Mouse (Mus musculus): ENCODE data around the gene Mitd1. TPM values are rescaled to one million over a fixed set of nuclear protein-coding genes. Genes with fewer than 3 reads are reported as not detected.

Mitd1 gene
- total RNA-seq, 2 experiments from 2014 or later: 2.2 to 2.5 TPM

DNA sequence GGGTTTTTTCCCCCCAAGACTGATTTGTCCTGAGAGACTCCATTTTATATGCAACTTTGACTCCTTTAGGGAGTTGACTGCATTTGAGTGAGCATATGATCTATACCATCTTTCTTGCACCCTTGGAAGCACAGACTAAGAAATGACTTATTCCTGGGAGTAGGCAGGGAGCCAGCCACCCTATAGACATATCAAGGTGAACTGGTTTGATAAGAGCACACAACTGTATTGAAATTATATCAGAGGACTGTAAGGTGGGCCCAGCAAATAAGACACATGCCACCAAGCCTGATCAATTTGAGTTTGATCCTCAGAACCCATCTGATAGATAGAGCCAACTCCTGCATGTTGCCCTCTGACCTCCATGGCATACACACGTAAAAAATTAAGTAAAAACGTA, 20.8 kb downstream of the Mitd1 start:
- DNase-seq: no peak
- intact Hi-C loops (cut with DNase I; ENCODE audit: low total_unique reads): loop anchor here (5.0 kb wide), 1 partner anchor 192 kb away; no protein-coding TSS in a partner anchor

- intact Hi-C loops (cut with DNase I; ENCODE audit: low total_unique reads): loop anchor here (5.0 kb wide), 1 partner anchor 191 kb away; no protein-coding TSS in a partner anchor
- no peak for DNase-seq
These were observed 21.6 kb downstream of the Mitd1 start for GRCm38 (mm10) chr1:37868640-37869039.

GRCm38 (mm10) chr1:37867684-37868322, 22.4 kb downstream of the Mitd1 start:
- intact Hi-C loops (cut with DNase I; ENCODE audit: low total_unique reads): loop anchor here (5.0 kb wide), 1 partner anchor 191 kb away; no protein-coding TSS in a partner anchor
- no peak for DNase-seq

- DNase-seq: peak; percentile 22
These were observed 23.2 kb downstream of the Mitd1 start for GRCm38 (mm10) chr1:37867056-37867455.

GRCm38 (mm10) chr1:37866286-37866685, 23.9 kb downstream of the Mitd1 start, which contains the start of gene Tsga10:
TSS of gene Tsga10 (minus strand) at chr1:37866429.
- intact Hi-C loops (cut with DNase I; ENCODE audit: low total_unique reads): loop anchor here (5.0 kb wide), 1 partner anchor 189 kb away; no protein-coding TSS in a partner anchor
- DNase-seq: no peak

More at GRCm38 (mm10) chr1:37867056-37867455, 23.2 kb downstream of the Mitd1 start:
- intact Hi-C loops (cut with DNase I; ENCODE audit: low total_unique reads): loop anchor here (5.0 kb wide), 1 partner anchor 190 kb away; no protein-coding TSS in a partner anchor

- DNase-seq: no peak
- intact Hi-C loops (cut with DNase I; ENCODE audit: low total_unique reads): loop anchor here (5.0 kb wide), 1 partner anchor 188 kb away; no protein-coding TSS in a partner anchor
These were observed 24.6 kb downstream of the Mitd1 start for GRCm38 (mm10) chr1:37865401-37866215.

DNA sequence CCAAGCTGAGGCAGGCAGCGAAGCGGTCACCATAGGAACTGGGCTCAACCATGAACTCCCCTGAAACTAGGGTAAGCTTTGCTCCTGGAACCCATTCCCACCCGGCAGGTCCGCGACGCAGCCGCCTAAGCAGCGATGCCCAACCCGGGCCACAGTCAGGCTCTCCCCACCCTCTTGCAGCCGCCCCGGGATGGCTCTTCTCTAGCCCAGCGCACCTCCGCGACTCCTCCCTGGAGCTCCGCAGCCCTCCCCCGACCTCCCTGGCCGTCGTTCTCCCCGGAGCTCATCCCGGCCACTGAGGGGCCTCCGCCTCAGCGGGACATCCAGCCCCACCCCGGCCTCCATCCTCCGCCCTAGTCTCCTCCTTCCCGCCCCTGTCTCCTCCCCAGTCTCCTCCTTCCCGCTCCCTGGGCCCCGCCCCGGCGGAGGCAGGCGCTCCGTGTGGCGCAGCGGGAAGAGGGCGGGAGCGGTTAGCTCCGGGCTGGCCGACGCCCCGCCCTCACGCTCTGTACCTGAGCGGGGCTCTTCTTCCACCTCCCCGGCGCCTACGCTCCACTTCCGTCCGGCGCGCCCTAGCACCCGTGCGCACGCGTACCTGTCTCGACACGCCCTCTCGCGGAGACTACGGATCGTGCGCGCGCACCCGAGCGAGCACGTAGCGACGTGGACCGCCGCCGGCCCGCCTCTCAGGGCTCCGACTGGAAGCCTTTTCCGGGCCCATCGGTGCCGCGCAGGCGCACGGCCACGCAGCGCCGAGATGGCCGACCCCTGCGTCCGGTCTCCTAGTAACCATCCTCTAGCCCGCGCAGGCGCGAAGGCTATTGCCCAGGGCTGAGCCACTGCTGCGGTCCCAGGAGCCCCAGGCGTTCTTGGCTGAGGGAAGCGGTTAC, 25.5 kb downstream of the Mitd1 start:
- intact Hi-C loops (cut with DNase I; ENCODE audit: low total_unique reads): loop anchor here (5.0 kb wide), 1 partner anchor 187 kb away; no protein-coding TSS in a partner anchor
- DNase-seq: peak; percentile 99

DNA sequence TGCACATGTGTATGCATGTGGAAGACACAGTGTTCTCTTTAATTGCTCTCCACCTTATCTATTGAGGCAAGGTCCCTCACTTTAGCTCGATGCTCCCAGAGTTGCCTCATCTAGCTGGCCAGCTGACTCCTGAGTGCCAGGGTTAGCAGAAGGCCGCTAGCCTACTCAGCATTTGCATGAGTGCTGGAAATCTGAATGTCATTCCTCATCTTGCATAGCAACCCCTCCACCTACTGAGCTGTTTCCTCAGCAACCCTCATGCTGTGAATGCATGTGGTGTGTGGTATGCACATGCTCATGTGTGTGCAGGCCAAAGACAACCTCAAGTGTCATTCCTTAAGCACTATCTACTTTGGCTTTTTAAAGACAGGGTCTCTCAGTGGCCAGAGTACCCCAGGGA, 39.5 kb downstream of the Mitd1 start:
- intact Hi-C loops (cut with DNase I; ENCODE audit: low total_unique reads): no loop called here
- no peak for DNase-seq

DNA sequence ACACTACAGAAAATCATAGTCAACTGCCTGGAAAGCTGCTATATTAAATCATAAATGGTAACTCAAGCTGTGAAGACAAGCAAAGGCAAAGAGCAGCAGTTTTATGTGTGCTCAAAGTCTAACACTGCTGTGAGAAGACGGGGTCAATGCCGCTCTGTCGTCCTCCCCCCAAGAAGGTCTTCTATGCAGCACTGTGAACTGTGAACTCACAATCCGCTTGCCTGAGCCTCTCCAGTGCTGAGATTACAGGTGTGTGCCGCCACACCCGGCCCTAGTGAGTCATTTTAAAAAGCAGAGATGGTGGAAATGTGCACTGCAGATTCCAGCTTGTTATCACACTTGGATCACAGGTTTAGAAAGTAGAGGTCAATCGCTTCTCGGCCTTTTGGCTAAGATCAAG, 43.3 kb downstream of the Mitd1 start:
- no peak for DNase-seq
- intact Hi-C loops (cut with DNase I; ENCODE audit: low total_unique reads): no loop called here

GRCm38 (mm10) chr1:37831681-37832080, 58.5 kb downstream of the Mitd1 start:
- DNase-seq: no peak
- intact Hi-C loops (cut with DNase I; ENCODE audit: low total_unique reads): no loop called here

Other genes with a start within 250 kb of the Mitd1 start
- gene 2010300C02Rik, start 170.3 kb downstream of the Mitd1 start, total RNA-seq (2021): under 1 TPM; 0.25 to 0.35 TPM
- 1 to 10 TPM; 2.2 to 2.4 TPM for gene Tsga10, start 24.0 kb downstream of the Mitd1 start, total RNA-seq (2021)
- gene Lipt1, start 18.7 kb downstream of the Mitd1 start, total RNA-seq (2021): 1 to 10 TPM; 5.5 to 5.8 TPM
- gene Mrpl30, start 66 bp upstream of the Mitd1 start, total RNA-seq (2021): 100 to 1,000 TPM; 229 to 257 TPM
- not detected for gene Lyg2, start 26.1 kb upstream of the Mitd1 start, total RNA-seq (2021)
- not detected for gene Lyg1, start 67.3 kb upstream of the Mitd1 start, total RNA-seq (2021)
- gene Txndc9, start 107.5 kb upstream of the Mitd1 start, total RNA-seq (2021): 10 to 100 TPM; 36.4 to 39.5 TPM
- gene Eif5b, start 107.6 kb upstream of the Mitd1 start, total RNA-seq (2021): 10 to 100 TPM; 40.3 to 40.9 TPM
- gene Rev1, start 239.4 kb upstream of the Mitd1 start, total RNA-seq (2021): 10 to 100 TPM; 16.6 to 17.2 TPM